Mouse (Mus musculus) mature B cell (primary cell): Measurements from ENCODE around the gene Pecam1.
"Not testable (repeated sequence)": the region's sequence is repeated elsewhere in the genome, so short reads cannot be mapped to it uniquely, and the experiment has no call there.

Experiments used
- in situ Hi-C: fragments of 300-500 bp; cut with MboI; formaldehyde crosslinking; loops from 2 replicates; pipeline ENCODE4 v1.14.3; 2019

Pecam1 gene

DNA sequence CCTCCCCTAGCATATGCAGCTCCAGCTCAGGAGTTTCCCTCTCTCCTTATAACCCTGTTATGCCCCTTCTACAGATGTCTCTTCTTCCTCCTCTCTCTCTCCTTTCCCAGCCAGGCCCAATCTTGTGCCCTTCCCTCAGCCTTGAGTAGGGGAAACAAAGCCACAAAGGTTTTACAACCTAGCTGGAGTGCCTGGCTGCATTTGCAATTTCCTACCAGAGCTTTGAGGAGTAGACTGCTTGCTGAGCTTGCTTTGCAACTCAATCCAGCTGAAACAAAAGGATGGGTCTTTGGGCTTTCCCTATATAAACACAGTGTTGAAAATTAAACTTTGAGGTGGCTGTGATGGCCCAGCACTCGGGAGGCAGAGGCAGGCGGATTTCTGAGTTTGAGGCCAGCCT, 117.0 kb downstream of the Pecam1 start:
- in situ Hi-C loops: no loop called here

DNA sequence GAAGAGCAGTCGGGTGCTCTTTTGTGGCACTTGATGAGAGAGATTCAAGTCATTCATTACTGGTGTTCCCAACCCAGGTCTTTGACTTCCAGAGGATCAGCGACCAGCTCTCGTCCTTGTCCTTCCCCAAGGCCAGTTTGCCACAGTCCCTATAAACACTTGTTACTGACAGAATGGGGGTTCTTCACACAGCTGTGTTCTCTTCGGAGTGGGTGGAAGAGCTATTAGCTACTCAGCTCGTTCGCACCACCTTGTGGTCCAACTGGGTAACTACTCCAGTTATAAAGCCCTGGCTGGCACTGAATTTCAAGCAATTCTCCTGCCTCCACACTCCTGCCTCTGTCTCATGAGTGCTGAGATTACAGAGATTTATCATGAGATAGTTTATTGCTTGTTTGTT, 122.7 kb downstream of the Pecam1 start:
- in situ Hi-C loops: loop anchor here (5.0 to 10.0 kb wide), 2 partner anchors 103 to 210 kb away; no protein-coding TSS in a partner anchor

DNA sequence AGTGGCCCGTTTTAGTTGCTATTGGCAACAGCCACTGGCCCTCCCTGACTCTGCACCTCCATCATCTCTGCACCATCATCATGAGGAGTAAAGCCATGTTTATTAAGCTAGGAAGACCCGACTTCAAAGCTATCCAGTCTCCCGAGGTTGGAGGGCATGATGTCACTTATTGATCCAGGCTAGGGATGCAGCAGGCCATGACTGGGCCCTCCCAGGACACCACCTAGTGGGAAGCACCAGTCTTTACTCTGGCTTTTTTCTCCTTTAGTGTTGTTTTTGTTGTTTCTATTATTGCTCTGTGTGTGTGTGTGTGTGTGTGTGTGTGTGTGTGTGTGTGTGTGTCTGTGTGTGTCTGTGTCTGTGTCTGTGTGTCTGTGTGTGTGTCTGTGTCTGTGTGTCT, 124.9 kb downstream of the Pecam1 start:
- in situ Hi-C loops: loop anchor here (5.0 to 10.0 kb wide), 2 partner anchors 101 to 208 kb away; no protein-coding TSS in a partner anchor

GRCm38 (mm10) chr11:106623629-106624028, 126.8 kb downstream of the Pecam1 start:
- in situ Hi-C loops: loop anchor here (10.0 kb wide), 1 partner anchor 99 kb away; no protein-coding TSS in a partner anchor

DNA sequence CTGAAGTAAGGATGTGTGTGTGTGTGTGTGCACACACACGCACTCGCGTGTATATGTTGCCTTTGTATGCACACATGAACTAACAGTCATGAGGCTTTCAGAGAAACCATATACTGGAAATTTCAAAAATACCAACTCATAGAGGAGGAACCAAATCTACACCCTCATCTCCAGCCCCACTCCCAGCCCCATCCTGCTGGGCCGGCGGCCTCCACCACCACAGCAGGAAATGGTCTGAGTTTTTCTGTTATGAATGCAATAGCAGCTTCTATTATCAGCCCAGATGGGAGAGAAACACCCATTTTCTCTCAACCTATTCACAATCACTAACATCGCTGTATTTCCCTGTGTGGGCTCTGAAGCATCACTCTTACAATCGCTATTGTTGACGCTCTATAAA, 128.4 kb downstream of the Pecam1 start:
- in situ Hi-C loops: loop anchor here (10.0 kb wide), 1 partner anchor 97 kb away; no protein-coding TSS in a partner anchor

DNA sequence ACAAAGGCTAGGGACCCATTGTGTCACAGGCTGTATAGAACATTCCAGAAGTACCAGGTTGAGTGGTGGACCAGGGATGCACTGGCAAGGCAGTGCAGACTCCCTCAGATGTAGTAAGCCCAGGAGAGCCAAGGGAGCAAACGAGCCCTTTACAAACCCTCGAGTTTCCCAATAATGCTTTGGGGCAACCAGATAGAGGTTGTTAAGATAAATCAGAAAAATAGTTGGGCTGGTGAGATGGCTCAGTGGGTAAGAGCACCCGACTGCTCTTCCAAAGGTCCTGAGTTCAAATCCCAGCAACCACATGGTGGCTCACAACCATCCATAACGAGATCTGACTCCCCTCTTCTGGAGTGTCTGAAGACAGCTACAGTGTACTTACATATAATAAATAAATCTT, 131.7 kb downstream of the Pecam1 start:
- in situ Hi-C loops: not testable (repeated sequence)

GRCm38 (mm10) chr11:106617821-106618580, 132.4 kb downstream of the Pecam1 start:
- in situ Hi-C loops: no loop called here

- in situ Hi-C loops: no loop called here
Observed at GRCm38 (mm10) chr11:106615561-106615960, 134.9 kb downstream of the Pecam1 start.

- in situ Hi-C loops: no loop called here
Observed at GRCm38 (mm10) chr11:106614339-106614645, 136.1 kb downstream of the Pecam1 start.

- in situ Hi-C loops: no loop called here
Observed at GRCm38 (mm10) chr11:106613638-106614338, 136.6 kb downstream of the Pecam1 start.

GRCm38 (mm10) chr11:106612961-106613637, 137.3 kb downstream of the Pecam1 start, which contains the start of gene Tex2:
Gene Tex2, minus strand, starts transcription at chr11:106613423.
- in situ Hi-C loops: no loop called here

GRCm38 (mm10) chr11:106612209-106612960, 138.0 kb downstream of the Pecam1 start:
- in situ Hi-C loops: no loop called here

GRCm38 (mm10) chr11:106609731-106610130, 140.7 kb downstream of the Pecam1 start:
- in situ Hi-C loops: no loop called here

DNA sequence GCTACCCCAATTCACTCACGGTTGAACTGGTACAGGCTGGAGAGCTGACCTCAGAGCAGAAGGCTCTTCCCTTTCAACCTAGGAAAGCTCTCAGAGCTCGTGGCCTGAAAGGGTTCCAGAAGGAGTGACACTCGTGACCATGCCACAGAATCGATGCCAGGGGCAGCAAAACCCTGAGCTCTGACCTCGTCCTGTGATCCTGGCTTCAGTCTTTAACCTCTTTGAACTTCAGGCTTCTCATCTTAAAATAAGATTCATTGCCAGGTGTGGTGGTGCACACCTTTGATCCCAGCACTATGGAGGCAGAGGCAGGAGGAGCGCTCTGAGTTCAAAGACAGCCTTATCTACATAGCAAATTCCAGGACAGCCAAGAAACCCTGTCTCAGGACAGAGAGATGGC, 143.1 kb downstream of the Pecam1 start:
- in situ Hi-C loops: no loop called here

DNA sequence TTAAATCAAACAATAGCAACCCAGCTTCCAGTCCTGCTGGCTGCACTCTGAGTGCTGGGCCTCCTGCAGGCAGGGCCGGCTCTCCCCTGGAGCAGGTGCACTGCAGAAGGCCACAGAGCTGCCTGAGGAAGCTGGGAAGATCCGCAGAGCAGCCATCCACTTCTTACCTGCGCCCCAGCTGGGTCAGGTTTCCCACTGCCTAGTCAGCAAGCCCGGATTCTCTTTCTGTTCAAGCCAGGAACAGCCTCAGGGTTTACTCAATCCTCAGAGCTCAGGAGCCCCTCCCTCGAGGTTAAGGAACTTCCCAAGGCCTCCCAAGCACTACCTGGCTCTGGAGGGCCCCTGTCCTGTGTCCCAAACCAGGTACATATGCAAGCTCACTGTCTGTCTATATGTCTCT, 144.4 kb downstream of the Pecam1 start:
- in situ Hi-C loops: no loop called here
